Mouse (Mus musculus) intestine, postnatal 0 days (tissue): Measurements from ENCODE around the gene Habp4. TPM values are rescaled to one million over a fixed set of nuclear protein-coding genes. Genes with fewer than 3 reads are reported as not detected.

Source experiments
- ATAC-seq: fragments of 200-750 bp; cut with Nextera tagmentation; 2 replicates; pipeline ENCODE4 v1.8.0; 2017; ENCODE audit warnings: mild to moderate bottlenecking, moderate TSS enrichment, moderate library complexity
- H3K27ac ChIP-seq: fragments of 300-500 bp; sonication (generic); 2 replicates; pipeline ENCODE4 v1.5.1; 2014; ENCODE audit warnings: mild to moderate bottlenecking, low read depth, low read length, moderate library complexity
- H3K27me3 ChIP-seq: fragments of 300-500 bp; sonication (generic); replicated peaks from 2 replicates; pipeline ENCODE4 v1.6.1; 2014; ENCODE audit warnings: low read length, mixed read lengths; ENCODE audit not compliant: control insufficient read depth, insufficient read depth
- H3K36me3 ChIP-seq: fragments of 300-500 bp; sonication (generic); 2 replicates; pipeline ENCODE4 v1.6.1; 2014; ENCODE audit warnings: mild to moderate bottlenecking, moderate library complexity; ENCODE audit not compliant: control insufficient read depth, insufficient read depth
- H3K4me1 ChIP-seq: fragments of 300-500 bp; sonication (generic); replicated peaks from 2 replicates; pipeline ENCODE4 v1.6.1; 2014; ENCODE audit warnings: antibody characterized with exemption, low read length, mixed read lengths; ENCODE audit not compliant: control insufficient read depth, insufficient read depth
- H3K4me2 ChIP-seq: fragments of 300-500 bp; sonication (generic); replicated peaks from 2 replicates; pipeline ENCODE4 v1.6.1; 2014; ENCODE audit warnings: low read depth, mild to moderate bottlenecking, moderate library complexity
- H3K4me3 ChIP-seq: fragments of 300-500 bp; sonication (generic); 2 replicates; pipeline ENCODE4 v1.5.1; 2014; ENCODE audit warnings: low read depth, low read length
- H3K9ac ChIP-seq: fragments of 300-500 bp; sonication (generic); 2 replicates; pipeline ENCODE4 v1.6.1; 2014; ENCODE audit warnings: mild to moderate bottlenecking, low read depth, low read length
- H3K9me3 ChIP-seq: fragments of 300-500 bp; sonication (generic); 2 replicates; pipeline ENCODE4 v1.6.1; 2016; ENCODE audit warnings: mixed run types; ENCODE audit not compliant: control insufficient read depth
- CTCF ChIP-seq: sonication (generic); IDR thresholded peaks from 2 replicates; pipeline ENCODE4 v1.5.1; 2016; ENCODE audit warnings: low read depth, mild to moderate bottlenecking, control low read depth, antibody characterized with exemption, moderate library complexity
- WGBS: fragments of 180-500 bp; shearing (Covaris S2); extraction: QIAGEN DNeasy Blood & Tissue Kit; methylation state at CpG from one replicate; pipeline ENCODE4 v1.1.7; 2014; 5-methylcytosine and 5-hydroxymethylcytosine counted together
- polyA plus RNA-seq: library from polyadenylated mRNA; unstranded; fragments of >200 nt; fragmentation: Nextera tagmentation; extraction: Ambion mirVana; gene quantifications from 2 replicates; pipeline ENCODE4 v1.2.1, GENCODE M21; 2015

Gene Habp4
- polyA plus RNA-seq, 1 experiment from 2014 or later: 12.7 TPM

DNA sequence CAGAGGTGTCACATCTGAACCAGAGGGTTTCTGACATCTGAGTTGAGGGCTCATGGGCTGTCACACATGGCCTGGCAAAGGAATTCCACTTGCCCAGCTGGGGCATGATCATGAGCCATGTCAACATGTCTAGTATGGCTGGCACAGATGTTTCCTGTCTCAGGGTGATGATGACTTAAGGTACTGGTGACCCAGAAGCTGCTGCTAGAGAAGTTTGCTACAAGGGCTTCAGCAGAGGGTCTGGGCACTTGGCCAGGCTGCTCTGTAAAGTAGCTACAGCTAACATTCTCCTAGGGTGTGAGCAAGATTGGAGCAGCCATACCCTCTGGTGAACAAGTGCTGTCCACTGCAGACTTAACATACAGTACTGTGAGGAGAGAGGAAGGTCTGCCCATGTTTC is 25.4 kb downstream of the Habp4 start:
- Histone ChIP-seq H3K27ac (no peak overlapping the region), H3K4me3 (no peak overlapping the region), H3K36me3 (peaks cover 7% of the 10 kb centered on the region; the same call in 1 of the 2 replicates), H3K4me1 (no peaks in the 10 kb centered on the region), H3K27me3 (no peaks in the 10 kb centered on the region), H3K4me2 (no peak overlapping the region), H3K9me3 (no peaks in the 10 kb centered on the region), H3K9ac (no peak overlapping the region)
- TF ChIP-seq CTCF: no peak
- no peak for ATAC-seq

DNA sequence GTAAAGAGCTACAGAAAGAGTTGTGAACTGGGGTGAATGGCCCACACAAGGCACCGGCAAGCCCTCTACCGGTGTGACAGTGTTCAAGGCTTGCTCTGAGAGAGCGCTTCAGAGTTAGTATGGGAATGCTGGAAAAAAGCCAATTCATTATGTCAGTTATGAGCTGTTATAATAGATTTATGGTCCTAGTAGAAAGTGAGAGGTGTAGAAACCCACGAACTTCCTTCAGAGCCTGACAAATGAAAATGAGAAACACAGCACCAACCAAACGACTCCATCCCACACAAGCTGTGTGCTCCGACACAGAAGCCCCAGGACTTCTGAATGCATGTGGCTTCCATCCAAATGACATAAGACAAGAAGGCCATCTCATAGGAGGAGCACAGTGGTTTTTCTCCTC is 36.3 kb downstream of the Habp4 start:
- no peak overlapping the region for H3K4me2 ChIP-seq
- TF ChIP-seq CTCF: no peak
- H3K27ac ChIP-seq: no peak overlapping the region
- 63% methylated on average over 6 of the region's 6 CpGs for WGBS
- H3K9ac ChIP-seq: no peak overlapping the region
- H3K9me3 ChIP-seq: no peaks in the 10 kb centered on the region
- H3K27me3 ChIP-seq: no peaks in the 10 kb centered on the region
- no peaks in the 10 kb centered on the region for H3K4me1 ChIP-seq
- no peak overlapping the region for H3K4me3 ChIP-seq
- peaks cover 6% of the 10 kb centered on the region; the same call in 1 of the 2 replicates for H3K36me3 ChIP-seq
- ATAC-seq: no peak

DNA sequence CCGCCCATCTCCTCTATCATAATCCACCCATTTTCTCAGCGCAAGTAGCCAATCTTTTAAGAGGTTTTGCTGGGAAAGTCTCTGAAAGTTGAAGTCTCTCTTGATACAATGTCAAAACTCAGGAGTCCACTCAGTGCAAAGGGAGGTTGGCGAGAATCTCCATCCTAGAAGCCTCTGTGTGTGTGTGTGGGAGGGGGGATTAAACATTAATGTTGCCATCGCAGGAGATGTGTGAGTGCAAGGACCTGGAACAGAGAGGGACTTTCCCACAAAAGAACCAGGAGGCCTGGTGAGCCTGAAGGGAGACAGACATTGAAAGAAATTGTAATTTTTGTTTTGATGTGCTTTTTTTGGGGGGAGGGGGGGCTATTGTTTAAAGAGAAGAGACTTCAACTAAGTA is 36.7 kb downstream of the Habp4 start:
- H3K4me3 ChIP-seq: no peak overlapping the region
- WGBS: 92% methylated on average over 4 of the region's 4 CpGs
- H3K27ac ChIP-seq: no peak overlapping the region
- H3K9ac ChIP-seq: no peak overlapping the region
- H3K36me3 ChIP-seq: peaks cover 6% of the 10 kb centered on the region; the same call in 1 of the 2 replicates
- H3K4me1 ChIP-seq: no peaks in the 10 kb centered on the region
- TF ChIP-seq CTCF: no peak
- ATAC-seq: no peak
- no peak overlapping the region for H3K4me2 ChIP-seq
- H3K27me3 ChIP-seq: no peaks in the 10 kb centered on the region
- no peaks in the 10 kb centered on the region for H3K9me3 ChIP-seq

DNA sequence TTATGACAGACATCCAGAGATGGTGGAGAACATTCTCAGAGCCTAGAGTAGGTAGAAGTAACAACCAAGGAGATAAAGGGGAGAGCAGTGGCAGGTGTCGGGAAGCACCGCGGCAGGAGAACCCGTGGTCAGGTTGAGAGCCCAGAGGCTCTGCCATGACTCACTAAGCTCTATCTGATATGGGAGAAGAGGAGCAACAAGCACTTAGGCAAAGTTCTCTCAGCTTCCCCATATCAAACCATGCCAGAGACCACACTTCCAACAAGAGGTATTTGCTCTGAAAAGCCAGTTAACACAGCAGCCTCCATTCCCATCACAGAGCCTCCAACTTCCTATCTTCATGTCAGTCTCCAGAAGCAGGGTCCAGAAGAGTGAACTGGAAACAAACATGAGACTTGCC is 39.3 kb downstream of the Habp4 start:
- WGBS: 94% methylated on average over 4 of the region's 4 CpGs
- H3K27me3 ChIP-seq: no peaks in the 10 kb centered on the region
- no peak for ATAC-seq
- H3K4me1 ChIP-seq: no peaks in the 10 kb centered on the region
- peaks cover 6% of the 10 kb centered on the region; the same call in 1 of the 2 replicates for H3K36me3 ChIP-seq
- H3K9me3 ChIP-seq: no peaks in the 10 kb centered on the region
- no peak overlapping the region for H3K4me3 ChIP-seq
- no peak for TF ChIP-seq CTCF
- H3K27ac ChIP-seq: no peak overlapping the region
- no peak overlapping the region for H3K9ac ChIP-seq
- no peak overlapping the region for H3K4me2 ChIP-seq

DNA sequence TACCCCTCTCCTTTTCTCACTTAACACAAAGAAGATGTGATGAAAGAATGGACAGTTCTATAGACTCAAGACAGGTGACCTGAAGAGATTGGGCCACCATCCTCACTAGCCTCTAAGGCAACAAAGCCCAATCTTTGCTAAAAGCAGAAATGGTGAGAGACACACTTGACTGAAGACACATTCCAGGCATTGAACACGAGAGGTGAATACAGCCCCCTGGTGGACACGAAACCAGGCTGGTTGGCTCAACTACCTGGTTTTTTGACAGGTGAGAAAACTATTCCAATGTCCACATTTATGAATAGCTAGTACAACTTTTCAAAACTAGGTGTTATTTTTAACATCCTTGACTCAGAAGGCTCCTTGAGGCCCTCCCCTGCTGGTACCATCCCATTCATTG is 43.1 kb downstream of the Habp4 start:
- ATAC-seq: no peak
- Histone ChIP-seq H3K9ac (no peak overlapping the region), H3K27me3 (no peaks in the 10 kb centered on the region), H3K9me3 (no peaks in the 10 kb centered on the region), H3K4me2 (no peak overlapping the region), H3K4me1 (no peaks in the 10 kb centered on the region), H3K27ac (no peak overlapping the region), H3K36me3 (peaks cover 6% of the 10 kb centered on the region; the same call in 1 of the 2 replicates), H3K4me3 (no peak overlapping the region)
- peak; percentile 62 for TF ChIP-seq CTCF
- WGBS: 75% methylated on average over 2 of the region's 2 CpGs

DNA sequence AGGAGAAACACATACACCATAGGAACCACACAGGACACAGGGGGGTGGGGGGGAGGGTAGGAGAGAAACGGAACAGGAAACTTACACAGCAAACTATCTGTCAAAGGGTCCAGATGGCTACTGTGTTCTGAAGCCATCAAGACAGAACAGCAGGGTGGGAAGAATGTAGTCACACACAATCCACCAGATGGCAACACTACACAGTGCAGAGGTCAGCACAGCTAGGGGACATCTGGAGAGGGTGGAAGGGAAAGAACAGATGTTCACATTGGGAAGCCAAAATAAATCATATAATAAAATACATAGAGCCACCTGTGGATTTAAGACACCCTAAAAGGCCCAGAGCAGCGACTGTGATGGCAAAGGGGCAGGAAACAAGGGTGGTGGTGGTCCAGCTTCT is 43.6 kb downstream of the Habp4 start:
- no peak for ATAC-seq
- Histone ChIP-seq H3K4me2 (no peak overlapping the region), H3K9me3 (no peaks in the 10 kb centered on the region), H3K4me1 (no peaks in the 10 kb centered on the region), H3K27me3 (no peaks in the 10 kb centered on the region), H3K36me3 (peaks cover 6% of the 10 kb centered on the region; the same call in 1 of the 2 replicates), H3K4me3 (no peak overlapping the region), H3K27ac (no peak overlapping the region), H3K9ac (no peak overlapping the region)
- 45% methylated on average over 2 of the region's 2 CpGs for WGBS
- TF ChIP-seq CTCF: peak; percentile 64

DNA sequence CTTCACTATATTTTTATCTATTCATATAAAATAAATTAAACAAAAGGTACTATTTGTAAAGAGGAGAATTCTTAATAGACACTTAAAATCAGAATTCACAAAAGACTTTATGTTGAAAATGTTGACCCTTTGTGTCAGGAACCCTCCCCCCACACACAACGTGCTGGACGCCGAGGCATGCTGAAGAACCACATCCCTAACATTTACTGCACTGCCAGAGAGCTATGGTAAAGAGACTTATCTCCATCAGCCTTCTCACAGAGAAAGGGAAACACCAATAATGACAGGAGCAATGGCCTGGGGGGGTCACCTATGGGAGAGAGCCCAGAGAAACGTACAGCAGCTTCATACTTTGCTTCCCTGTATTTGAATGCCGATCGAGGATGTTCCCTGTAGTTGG is 46.5 kb downstream of the Habp4 start:
- TF ChIP-seq CTCF: no peak
- Histone ChIP-seq H3K36me3 (no peaks in the 10 kb centered on the region), H3K4me1 (no peaks in the 10 kb centered on the region), H3K9me3 (no peaks in the 10 kb centered on the region), H3K27me3 (no peaks in the 10 kb centered on the region), H3K27ac (no peak overlapping the region), H3K9ac (no peak overlapping the region), H3K4me2 (no peak overlapping the region), H3K4me3 (no peak overlapping the region)
- ATAC-seq: no peak
- 86% methylated on average over 6 of the region's 6 CpGs for WGBS
